Mouse (Mus musculus) midbrain, embryonic 12.5 days (tissue): ENCODE data around the gene Dync1h1. TPM values are rescaled to one million over a fixed set of nuclear protein-coding genes. Genes with fewer than 3 reads are reported as not detected.
A peak's percentile ranks its signal among the peaks of the same experiment; 100 is the strongest.

Source experiments
- ATAC-seq: fragments of 200-750 bp; cut with Nextera tagmentation; 2 replicates; pipeline ENCODE4 v1.8.0; 2017; ENCODE audit warnings: low read depth, moderate TSS enrichment, moderate library complexity; ENCODE audit not compliant: low FRiP score
- H3K27ac ChIP-seq: fragments of 300-500 bp; sonication (generic); replicated peaks from 2 replicates; pipeline ENCODE4 v1.5.1; 2016; ENCODE audit warnings: mild to moderate bottlenecking
- H3K27me3 ChIP-seq: fragments of 300-500 bp; sonication (generic); 2 replicates; pipeline ENCODE4 v1.6.1; 2016; ENCODE audit warnings: mild to moderate bottlenecking
- H3K36me3 ChIP-seq: fragments of 300-500 bp; sonication (generic); 2 replicates; pipeline ENCODE4 v1.6.1; 2016
- H3K4me1 ChIP-seq: fragments of 300-500 bp; sonication (generic); 2 replicates; pipeline ENCODE4 v1.6.1; 2016
- H3K4me2 ChIP-seq: fragments of 300-500 bp; sonication (generic); replicated peaks from 2 replicates; pipeline ENCODE4 v1.6.1; 2016; ENCODE audit warnings: mild to moderate bottlenecking, moderate library complexity
- H3K4me3 ChIP-seq: fragments of 300-500 bp; sonication (generic); 2 replicates; pipeline ENCODE4 v1.5.1; 2016; ENCODE audit warnings: mild to moderate bottlenecking
- H3K9ac ChIP-seq: fragments of 300-500 bp; sonication (generic); replicated peaks from 2 replicates; pipeline ENCODE4 v1.6.1; 2016; ENCODE audit warnings: mild to moderate bottlenecking, moderate library complexity
- H3K9me3 ChIP-seq: fragments of 300-500 bp; sonication (generic); 2 replicates; pipeline ENCODE4 v1.6.1; 2016; ENCODE audit warnings: mild to moderate bottlenecking
- WGBS: fragments of 180-500 bp; shearing (Covaris S2); methylation state at CpG from one replicate; pipeline ENCODE4 v1.1.7; 2016; 5-methylcytosine and 5-hydroxymethylcytosine counted together
- polyA plus RNA-seq: library from polyadenylated mRNA; unstranded; fragments of >200 nt; fragmentation: Nextera tagmentation; extraction: Ambion mirVana; gene quantifications from 2 replicates; pipeline ENCODE4 v1.2.1, GENCODE M21; 2016

The Dync1h1 gene
- polyA plus RNA-seq: 94.7 and 99.4 TPM in 2 replicates

DNA sequence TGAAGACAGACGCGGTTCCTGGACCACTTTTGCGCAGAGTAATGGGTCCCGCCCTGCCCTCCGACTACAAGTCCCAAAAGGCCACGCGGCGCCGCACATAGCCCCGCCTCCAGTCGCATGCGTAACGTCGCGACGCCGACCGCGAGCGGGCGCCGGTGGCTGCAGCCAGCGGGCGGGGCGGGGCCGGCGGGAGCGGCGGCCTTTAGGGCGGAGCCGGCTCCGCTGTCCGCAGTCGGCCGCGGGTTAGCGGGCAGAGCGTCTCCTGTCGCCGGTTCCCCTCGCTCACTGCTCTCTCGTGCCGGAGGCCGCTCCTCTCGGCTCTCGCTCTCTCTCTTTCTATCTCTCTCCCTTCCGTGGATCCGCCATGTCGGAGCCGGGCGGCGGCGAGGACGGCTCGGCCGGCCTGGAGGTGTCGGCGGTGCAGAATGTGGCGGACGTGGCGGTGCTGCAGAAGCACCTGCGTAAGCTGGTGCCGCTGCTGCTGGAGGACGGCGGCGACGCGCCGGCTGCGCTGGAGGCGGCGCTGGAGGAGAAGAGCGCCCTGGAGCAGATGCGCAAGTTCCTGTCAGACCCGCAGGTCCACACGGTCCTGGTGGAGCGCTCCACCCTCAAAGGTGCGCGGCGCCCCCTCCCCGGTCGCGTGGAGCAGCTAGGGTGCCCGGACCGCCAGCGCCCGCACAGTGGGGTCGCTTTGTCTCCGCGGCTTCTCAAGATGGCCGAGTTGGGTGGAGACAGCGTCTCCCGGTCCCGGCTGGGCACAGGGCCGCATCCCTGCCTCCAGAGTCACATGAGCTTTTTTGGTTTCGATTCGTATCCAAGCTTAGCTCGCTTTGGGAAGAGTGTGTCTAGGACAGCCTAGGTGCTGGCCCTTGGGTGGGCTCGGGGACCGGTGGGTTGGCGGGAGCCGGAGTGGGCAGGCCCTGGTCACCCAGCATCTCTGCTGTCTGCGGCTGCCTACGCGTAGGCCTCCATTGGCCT is at the start of gene Dync1h1:
Gene Dync1h1, plus strand, starts transcription at position 212 of the 978 bp plus-strand sequence.
- no peaks in the 10 kb centered on the region for H3K9me3 ChIP-seq
- peaks cover 28% of the 10 kb centered on the region for H3K27me3 ChIP-seq
- peak; percentile 96 for ATAC-seq
- no peaks in the 10 kb centered on the region for H3K36me3 ChIP-seq
- H3K4me2 ChIP-seq: peak within 1 kb of the TSS; percentile 91
- H3K4me3 ChIP-seq: peak within 1 kb of the TSS; percentile 98
- H3K9ac ChIP-seq: peak within 1 kb of the TSS; percentile 97
- peaks cover 27% of the 10 kb centered on the region for H3K4me1 ChIP-seq
- H3K27ac ChIP-seq: peak within 1 kb of the TSS; percentile 97
- WGBS: 1% methylated on average over 99 of the region's 105 CpGs

DNA sequence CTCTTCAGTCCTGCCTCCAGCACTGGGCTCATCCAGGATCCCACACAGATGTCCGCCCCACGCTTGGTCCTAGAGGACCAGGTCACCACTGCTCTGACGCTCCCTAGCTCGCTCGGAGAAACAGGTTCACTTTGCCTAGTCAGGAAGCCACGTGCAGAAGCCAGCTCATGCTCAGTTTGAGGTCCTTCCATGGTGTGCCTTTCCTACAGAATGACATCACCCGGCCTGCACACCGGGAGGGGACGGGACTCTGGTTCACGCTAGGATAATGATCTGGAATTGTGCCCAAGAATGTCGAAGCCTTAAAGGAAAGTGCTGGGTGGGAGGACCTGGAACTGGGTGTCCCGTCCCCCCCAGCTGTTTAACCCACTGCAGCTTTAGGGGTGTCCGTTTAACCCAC is 49.1 kb upstream of the Dync1h1 start:
- Histone ChIP-seq H3K9me3 (no peaks in the 10 kb centered on the region), H3K36me3 (peaks cover 82% of the 10 kb centered on the region), H3K9ac (no peak overlapping the region), H3K27me3 (no peaks in the 10 kb centered on the region), H3K4me2 (no peak overlapping the region), H3K4me3 (no peak overlapping the region), H3K4me1 (no peaks in the 10 kb centered on the region), H3K27ac (no peak overlapping the region)
- 91% methylated on average over 13 of the region's 13 CpGs for WGBS
- ATAC-seq: no peak

DNA sequence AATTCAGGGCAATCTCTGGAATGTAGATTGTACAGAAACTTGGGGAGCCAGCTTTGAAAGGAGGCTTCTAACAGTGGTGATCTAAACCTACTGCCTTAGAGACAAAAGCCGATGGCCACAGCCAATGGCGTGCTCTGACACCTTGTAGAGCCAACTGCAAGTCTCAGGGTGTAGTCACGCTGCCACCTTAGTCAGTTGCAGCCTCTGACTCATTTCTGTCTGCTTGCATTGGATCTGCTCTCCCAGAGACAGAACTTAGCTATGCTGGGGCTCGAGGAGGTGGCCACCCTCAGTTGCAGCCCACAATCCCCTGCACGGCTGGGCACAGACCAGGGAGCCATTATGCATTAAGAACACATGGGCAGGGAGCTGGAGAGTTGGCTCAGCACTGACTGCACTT is 47.9 kb upstream of the Dync1h1 start:
- no peak for ATAC-seq
- no peaks in the 10 kb centered on the region for H3K9me3 ChIP-seq
- no peak overlapping the region for H3K4me2 ChIP-seq
- H3K4me3 ChIP-seq: no peak overlapping the region
- whole genome bisulfite sequencing: 96% methylated on average over 5 of the region's 5 CpGs
- H3K27me3 ChIP-seq: no peaks in the 10 kb centered on the region
- no peak overlapping the region for H3K27ac ChIP-seq
- no peak overlapping the region for H3K9ac ChIP-seq
- peaks cover 84% of the 10 kb centered on the region for H3K36me3 ChIP-seq
- H3K4me1 ChIP-seq: no peaks in the 10 kb centered on the region

DNA sequence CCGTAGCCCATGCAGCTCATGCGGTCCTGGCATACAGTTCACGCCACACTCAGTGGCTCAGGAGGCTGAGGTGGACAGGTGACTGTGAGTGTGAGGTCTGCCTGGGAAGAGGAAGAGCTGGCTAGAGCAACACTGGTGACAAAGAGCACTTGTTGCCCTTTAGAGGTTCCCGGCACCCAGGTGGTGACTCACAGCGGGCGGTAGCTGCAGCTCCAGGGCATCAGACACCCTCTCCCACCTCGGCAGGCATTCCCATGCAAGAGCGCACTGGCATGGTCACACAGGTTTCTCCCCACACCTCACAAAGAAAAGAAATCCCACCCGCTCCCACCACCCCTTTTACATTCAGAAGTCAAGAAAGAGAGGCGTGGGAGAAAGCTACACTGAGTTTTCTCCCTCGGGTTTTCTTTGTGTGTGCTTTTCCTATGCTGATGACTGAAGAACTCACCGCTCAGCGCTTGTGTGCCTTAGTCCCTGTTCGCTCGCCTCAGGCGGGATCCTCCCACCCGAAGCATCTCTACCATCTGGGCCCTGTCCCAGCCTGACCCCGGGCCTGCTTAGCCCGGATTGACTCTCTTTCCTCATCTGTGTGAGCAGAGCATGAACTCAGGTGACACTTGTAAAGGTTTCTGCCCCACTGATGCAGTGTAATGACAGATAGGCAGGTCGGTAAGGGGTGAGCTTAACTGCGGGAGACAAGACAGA is 45.6 kb upstream of the Dync1h1 start:
- no peak overlapping the region for H3K4me2 ChIP-seq
- no peaks in the 10 kb centered on the region for H3K4me1 ChIP-seq
- no peaks in the 10 kb centered on the region for H3K9me3 ChIP-seq
- WGBS: 92% methylated on average over 21 of the region's 21 CpGs
- peaks cover 86% of the 10 kb centered on the region for H3K36me3 ChIP-seq
- no peaks in the 10 kb centered on the region for H3K27me3 ChIP-seq
- H3K9ac ChIP-seq: no peak overlapping the region
- H3K4me3 ChIP-seq: no peak overlapping the region
- no peak for ATAC-seq
- H3K27ac ChIP-seq: no peak overlapping the region

DNA sequence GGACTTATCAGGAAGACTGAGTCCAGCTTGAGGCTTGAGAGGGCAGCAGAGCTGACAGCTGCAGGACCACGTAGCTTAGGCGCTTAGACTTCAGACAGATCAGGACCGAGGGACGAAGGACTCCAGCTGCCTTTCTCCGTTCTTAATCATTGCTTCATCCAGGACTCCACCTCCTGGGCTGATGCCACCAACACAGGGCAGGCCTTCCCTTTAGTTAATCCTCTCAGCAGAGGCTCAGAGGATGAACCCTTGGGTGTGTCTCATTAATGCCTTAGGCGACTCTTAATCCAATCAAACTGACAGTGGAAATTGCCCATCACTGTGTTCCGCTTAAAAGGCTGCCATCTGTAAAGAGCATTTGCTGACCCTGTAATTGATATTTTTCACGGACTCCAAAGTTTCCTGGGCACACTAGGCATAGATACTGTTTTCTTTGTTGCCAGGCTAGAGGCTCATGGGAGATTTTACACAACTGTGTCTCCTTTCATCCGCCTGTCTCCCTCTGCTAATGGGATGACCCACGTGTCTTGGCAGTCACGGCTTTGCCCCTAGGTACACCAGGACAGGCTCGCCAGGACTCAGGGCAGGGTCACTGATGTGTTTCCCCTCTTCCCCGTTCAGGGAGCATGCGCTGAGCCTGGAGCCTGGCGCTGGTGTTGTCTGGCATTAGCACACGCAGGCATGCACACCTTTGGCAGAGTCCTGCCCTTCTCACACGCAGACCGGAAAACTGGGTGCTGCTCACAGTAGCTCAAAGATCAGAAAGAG is 44.2 kb upstream of the Dync1h1 start:
- Histone ChIP-seq H3K4me3 (no peak overlapping the region), H3K27ac (no peak overlapping the region), H3K9me3 (no peaks in the 10 kb centered on the region), H3K9ac (no peak overlapping the region), H3K4me1 (no peaks in the 10 kb centered on the region), H3K4me2 (no peak overlapping the region), H3K36me3 (peaks cover 93% of the 10 kb centered on the region), H3K27me3 (no peaks in the 10 kb centered on the region)
- 65% methylated on average over 18 of the region's 18 CpGs for WGBS
- no peak for ATAC-seq

DNA sequence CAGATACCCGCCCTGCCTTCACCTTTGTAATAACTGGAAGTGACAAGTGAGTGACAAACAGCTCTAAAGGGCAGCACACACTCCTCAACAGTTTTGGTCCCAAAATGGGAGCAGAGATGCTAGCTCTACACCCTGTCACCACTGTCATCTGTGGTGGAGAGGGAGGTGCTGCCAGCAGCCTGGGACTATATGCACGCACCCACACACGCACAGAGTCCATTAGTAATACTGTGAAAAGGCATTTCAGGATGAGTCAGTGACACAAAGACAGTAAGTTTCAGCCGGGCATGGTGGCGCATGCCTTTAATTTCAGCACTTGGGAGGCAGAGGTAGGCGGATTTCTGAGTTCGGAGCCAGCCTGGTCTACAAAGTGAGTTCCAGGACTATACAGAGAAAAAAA is 43.1 kb upstream of the Dync1h1 start:
- Histone ChIP-seq H3K4me2 (no peak overlapping the region), H3K36me3 (peaks cover 91% of the 10 kb centered on the region), H3K27me3 (no peaks in the 10 kb centered on the region), H3K9me3 (no peaks in the 10 kb centered on the region), H3K4me1 (no peaks in the 10 kb centered on the region), H3K9ac (no peak overlapping the region), H3K4me3 (no peak overlapping the region), H3K27ac (no peak overlapping the region)
- WGBS: 98% methylated on average over 7 of the region's 7 CpGs
- no peak for ATAC-seq

DNA sequence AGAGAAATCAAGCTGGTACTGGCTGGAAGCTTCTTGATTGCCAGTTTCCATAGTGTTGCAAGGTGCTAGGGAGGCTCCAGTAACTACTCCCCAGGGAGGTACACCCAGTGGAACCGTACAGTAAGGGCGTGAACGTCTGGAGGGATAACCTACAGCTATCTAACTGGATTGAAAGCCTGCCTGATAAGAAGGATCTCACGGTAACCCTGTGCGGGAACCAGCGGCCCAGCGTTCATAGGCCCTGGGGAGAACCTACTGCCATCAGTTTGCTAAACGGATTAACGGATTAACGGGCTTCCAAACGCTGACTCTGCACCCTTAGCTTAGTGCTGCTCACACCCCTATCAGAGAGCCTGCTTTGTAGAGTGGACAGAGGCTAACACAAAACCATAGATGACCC is 37.9 kb upstream of the Dync1h1 start:
- WGBS: 64% methylated on average over 11 of the region's 11 CpGs
- peaks cover 92% of the 10 kb centered on the region for H3K36me3 ChIP-seq

DNA sequence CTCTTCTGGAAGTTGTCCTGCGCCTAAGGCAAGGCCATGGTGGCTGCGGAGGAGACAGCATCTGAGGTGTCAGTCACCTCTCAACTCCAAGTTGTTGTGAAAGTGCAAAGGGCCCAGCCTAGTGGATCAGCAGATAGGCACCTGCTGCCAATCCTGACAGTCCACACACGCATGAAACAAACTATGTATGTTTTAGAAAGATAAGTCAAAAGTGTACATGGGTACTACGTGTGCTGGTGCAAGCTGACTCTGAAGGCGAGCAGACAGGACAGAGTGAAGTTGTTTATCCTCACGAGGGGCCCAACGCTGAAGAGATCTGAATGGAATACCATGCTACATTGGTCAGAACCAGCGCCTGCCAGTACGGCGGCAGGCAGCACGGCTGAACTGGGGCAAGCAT is 36.4 kb upstream of the Dync1h1 start:
- Histone ChIP-seq H3K27ac (no peak overlapping the region), H3K36me3 (peaks cover 90% of the 10 kb centered on the region), H3K9me3 (no peaks in the 10 kb centered on the region), H3K27me3 (no peaks in the 10 kb centered on the region), H3K4me1 (no peaks in the 10 kb centered on the region), H3K4me3 (no peak overlapping the region), H3K4me2 (no peak overlapping the region), H3K9ac (no peak overlapping the region)
- WGBS: 94% methylated on average over 11 of the region's 11 CpGs
- no peak for ATAC-seq

More for the DNA sequence above, 37.9 kb upstream of the Dync1h1 start:
- Histone ChIP-seq H3K9ac (no peak overlapping the region), H3K9me3 (no peaks in the 10 kb centered on the region), H3K4me3 (no peak overlapping the region), H3K4me2 (no peak overlapping the region), H3K4me1 (no peaks in the 10 kb centered on the region), H3K27me3 (no peaks in the 10 kb centered on the region), H3K27ac (no peak overlapping the region)
- ATAC-seq: no peak

DNA sequence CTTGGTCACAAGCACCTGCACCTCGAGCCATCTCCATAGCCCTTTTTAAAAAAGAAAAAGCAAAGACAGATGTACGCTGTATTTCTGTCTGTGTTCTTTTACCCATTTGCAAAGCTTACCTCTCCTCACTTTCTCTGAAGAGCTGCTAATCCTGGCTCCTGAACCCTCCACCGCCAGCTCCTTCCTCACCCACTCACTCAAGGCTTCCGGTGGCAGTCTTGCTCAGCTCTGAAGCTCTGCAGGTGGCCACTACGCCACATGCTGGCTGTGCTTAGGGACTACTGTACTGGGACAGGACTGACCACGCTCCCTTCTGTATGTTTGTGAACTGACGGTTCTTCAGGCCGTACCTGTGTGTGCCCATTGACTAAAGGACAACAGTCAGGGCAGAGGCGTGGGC is 34.9 kb upstream of the Dync1h1 start:
- no peaks in the 10 kb centered on the region for H3K9me3 ChIP-seq
- WGBS: 92% methylated on average over 9 of the region's 9 CpGs
- ATAC-seq: no peak

DNA sequence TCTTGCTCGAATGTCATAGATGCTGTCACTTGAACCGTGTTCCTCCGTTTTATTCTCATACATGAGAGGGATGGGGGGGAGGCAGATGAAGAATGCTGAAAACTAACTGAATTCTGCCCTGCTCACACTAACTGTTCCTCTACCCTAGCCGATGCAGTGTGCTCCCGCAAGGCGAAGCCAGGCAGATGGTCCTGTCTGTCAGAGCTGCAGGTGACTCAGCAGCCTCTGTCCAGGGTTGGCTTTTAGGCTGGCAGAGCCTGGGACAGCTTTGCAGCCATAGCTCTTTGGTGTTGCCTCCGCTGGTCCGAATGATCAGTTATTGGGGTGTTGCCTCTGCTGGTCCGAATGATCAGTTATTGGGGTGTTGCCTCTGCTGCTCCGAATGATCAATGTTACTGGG is 30.2 kb upstream of the Dync1h1 start:
- no peak overlapping the region for H3K4me3 ChIP-seq
- H3K9ac ChIP-seq: no peak overlapping the region
- no peak for ATAC-seq
- H3K4me1 ChIP-seq: no peaks in the 10 kb centered on the region
- no peak overlapping the region for H3K4me2 ChIP-seq
- no peaks in the 10 kb centered on the region for H3K9me3 ChIP-seq
- 96% methylated on average over 10 of the region's 10 CpGs for WGBS
- H3K27me3 ChIP-seq: no peaks in the 10 kb centered on the region
- H3K27ac ChIP-seq: no peak overlapping the region
- peaks cover 54% of the 10 kb centered on the region for H3K36me3 ChIP-seq

More for the DNA sequence above, 34.9 kb upstream of the Dync1h1 start:
- no peak overlapping the region for H3K27ac ChIP-seq
- peaks cover 89% of the 10 kb centered on the region for H3K36me3 ChIP-seq
- H3K9ac ChIP-seq: no peak overlapping the region
- H3K4me2 ChIP-seq: no peak overlapping the region
- H3K27me3 ChIP-seq: no peaks in the 10 kb centered on the region
- H3K4me3 ChIP-seq: no peak overlapping the region
- no peaks in the 10 kb centered on the region for H3K4me1 ChIP-seq

DNA sequence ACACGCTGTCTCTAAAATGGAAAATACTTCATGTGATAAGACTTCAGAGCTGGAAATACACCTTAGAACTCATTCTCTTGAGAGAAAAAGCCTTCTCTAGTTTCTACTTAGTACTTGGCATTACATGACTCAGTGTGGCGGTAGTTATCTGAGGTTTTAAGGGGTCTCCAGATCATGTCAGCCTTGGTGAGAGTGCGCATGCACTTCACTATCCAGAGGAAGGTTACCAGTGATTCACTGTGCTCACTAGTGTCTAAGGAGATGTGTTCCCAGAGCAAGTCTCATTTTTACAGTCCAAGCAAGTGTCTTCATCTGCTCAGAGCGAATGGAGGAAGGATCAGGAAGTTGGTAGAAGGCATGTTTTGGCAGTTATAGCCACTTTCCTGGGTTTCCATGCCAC is 28.9 kb upstream of the Dync1h1 start:
- H3K27ac ChIP-seq: no peak overlapping the region
- H3K36me3 ChIP-seq: peaks cover 41% of the 10 kb centered on the region
- no peaks in the 10 kb centered on the region for H3K9me3 ChIP-seq
- H3K27me3 ChIP-seq: no peaks in the 10 kb centered on the region
- no peak overlapping the region for H3K4me3 ChIP-seq
- WGBS: 96% methylated on average over 4 of the region's 4 CpGs
- H3K4me1 ChIP-seq: no peaks in the 10 kb centered on the region
- no peak for ATAC-seq
- H3K9ac ChIP-seq: no peak overlapping the region
- no peak overlapping the region for H3K4me2 ChIP-seq
